Mouse (Mus musculus) megakaryocyte, adult 5-6 weeks (primary cell): Measurements from ENCODE around the gene Pi4k2a. TPM values are rescaled to one million over a fixed set of nuclear protein-coding genes. Genes with fewer than 3 reads are reported as not detected.

Experiments
- ATAC-seq: 2 replicates; pipeline ENCODE4 v1.8.0; 2016; ENCODE audit warnings: mild to moderate bottlenecking, inconsistent platforms; ENCODE audit not compliant: poor library complexity, severe bottlenecking
- total RNA-seq, 2 experiments: library from RNA; stranded (forward) in 1 of 2; stranded (reverse) in 1 of 2; fragments of 153-499, 151-499 nt in 1 of 2; fragments of 221-1000, 200-1000 nt in 1 of 2; gene quantifications; 2 replicates each; pipeline versions ENCODE4 v1.2.3 to v1.2.4; 2015 to 2017

The Pi4k2a gene
- total RNA-seq, 2 experiments from 2014 or later: 9.9 to 12.0 TPM

DNA sequence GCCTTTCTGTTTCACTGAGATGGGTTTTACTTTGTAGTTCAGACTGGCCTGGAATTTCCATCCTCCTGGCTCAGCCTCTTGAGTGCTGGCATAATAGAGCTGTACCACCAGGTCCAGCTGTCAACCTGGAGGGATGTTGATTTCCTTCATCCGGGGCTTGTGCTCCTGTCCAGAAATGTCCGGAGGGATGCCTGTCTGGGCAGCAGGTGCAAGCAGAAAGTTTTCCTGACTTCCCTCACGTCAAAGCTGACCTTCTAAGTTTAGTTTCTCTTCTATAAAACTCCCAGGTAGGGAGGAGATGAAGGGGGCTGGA lies 40.0 kb downstream of the Pi4k2a start:
- ATAC-seq: no peak

DNA sequence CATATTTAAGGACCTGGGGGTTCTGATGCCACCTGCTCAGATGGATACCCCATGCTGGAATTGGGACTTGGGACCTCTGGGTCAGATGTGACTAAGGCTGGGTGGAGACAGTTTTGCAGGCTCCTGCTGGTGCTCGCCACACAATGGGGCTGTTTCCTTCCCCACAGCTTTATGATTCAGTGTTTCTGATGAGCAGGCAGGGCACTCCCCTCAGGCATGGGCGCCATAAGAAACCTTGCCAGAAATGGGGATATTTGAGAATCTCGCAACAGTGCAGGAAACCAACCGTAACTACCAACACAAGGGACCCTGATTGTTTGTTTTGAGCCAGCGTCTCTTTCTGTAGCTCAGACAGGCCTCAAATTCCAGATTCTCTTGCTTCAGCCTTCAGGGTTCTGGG lies 40.8 kb downstream of the Pi4k2a start:
- no peak for ATAC-seq

DNA sequence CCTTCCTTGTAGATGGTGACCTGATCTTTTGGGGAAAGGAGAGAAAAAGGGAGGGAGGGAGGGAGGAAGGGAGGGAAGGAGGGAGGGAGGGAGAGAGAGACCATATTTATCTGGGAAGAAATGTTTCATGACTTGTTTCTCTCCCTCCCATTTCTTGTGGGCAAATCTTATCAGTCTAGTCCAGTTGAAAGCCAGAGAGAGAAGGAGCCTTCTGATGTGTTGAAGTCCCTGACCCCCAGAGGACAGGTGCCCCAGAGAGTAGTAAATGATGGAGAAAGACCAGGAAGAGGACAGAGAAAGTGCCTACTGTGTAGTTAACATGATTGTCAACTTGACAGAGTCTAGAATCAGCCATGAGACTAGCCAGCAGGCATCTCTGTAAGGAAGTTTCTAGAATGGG lies 44.8 kb downstream of the Pi4k2a start:
- no peak for ATAC-seq

DNA sequence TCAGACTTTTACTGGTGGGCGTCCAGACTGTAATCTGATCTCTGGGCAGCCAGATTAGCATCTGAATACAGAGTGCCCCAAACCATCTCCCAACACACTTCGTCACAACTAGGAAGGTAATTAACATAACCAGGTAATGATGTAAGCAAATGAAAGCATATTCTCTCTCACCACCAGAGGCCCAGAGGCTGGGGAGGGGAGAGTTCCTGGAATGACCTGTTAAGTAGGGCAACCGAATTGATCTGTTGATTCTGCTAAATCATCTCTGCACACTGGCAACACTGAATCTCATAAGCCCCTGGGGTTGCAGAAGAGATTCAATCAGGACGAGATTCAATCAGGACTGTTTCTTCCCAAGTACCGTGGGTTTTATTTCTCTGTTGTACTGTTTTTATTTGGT lies 45.9 kb downstream of the Pi4k2a start:
- no peak for ATAC-seq

DNA sequence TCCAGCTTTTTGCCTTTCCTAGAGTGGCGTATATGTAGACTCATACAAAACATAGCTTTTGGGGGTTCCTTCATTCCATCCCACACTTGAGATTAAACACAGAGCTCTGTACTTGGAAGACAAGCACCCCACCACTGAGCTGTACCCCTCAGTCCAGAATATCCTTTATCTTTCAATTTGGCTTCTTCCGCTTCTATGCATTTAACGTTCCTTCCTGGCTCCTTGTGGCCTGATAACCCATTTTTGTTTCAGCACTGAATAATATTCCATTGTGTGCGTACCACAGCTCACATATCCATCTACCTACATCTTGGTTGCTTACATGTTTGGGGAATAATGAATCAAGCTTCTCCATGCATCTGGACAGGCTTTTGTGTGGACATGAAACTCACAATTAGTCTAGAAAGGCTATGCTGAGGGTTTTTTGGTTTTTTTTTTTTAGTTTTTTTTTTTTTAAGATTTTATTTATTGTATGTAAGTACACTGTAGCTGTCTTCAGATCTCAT lies 47.0 kb downstream of the Pi4k2a start:
- no peak for ATAC-seq

DNA sequence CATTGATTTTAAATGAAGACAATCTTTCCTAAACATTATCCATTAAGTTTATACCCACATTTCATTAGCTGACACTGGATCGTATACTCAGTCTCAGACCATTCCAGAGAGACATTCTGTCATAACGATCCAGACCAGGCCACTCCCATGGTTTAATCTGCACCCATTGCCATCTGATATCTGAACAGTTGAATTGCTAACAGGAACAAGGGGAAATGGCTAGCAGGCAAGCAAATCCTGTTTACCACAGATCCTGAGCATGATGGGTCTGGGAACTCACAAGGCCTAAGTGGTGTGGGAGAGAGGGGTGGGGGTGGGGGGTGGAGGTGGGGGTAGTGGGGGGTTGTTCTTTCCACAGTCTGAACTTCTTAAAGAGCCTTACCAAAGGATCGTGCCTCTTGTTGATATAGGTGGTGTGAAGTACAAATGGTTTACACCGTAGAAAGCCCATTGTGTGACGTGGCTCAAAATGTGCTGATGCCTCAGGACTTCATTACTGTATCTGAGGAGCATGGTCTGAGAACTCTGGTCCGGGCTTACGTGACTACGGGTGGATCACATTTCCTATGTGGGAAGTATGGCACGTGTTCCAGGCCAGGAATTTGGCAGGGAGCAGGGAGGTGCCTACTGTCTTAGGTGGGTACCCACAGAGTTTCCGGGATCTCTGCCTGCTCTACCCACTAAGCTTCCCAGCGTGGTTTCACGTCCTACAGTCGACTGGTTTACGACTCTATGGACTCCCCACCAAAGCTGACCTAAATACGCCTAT lies 48.4 kb downstream of the Pi4k2a start:
- ATAC-seq: no peak

DNA sequence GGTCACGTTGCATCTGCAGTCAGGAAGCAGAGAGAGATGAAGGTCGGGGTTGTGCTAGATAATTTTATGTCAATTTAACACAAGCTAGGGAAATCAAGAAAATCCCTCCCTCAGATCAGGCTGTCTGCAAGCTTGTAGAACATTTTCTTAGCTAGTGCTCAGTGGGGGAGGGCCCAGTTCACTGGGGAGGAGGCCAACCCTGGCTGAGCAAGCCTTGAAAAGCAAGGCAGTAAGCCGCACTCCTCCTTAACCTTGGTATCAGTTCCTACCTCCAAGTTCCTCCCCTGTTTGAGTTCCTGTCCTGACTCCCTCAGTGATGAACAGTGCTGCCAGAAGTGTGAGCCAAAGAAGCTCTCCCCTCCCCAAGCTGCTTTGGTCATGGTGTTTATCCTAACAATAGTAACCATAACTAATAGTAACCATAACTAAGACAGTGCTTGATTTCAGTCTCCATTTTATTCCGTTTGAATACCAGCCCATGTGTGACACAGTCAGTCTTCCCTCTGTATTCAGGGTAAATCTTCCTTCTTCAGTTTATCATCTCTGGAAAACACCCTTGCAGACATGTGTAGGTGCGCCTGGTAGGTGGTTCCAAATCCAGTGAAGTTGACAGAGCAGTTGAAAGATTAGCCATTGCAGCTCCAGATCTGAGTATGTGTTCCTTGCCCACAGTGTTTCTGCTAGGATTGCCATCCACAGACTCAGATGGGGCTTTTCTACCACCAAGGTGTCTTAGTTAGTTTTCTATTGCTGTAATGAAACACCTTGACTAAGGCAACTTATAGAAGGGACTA lies 49.7 kb downstream of the Pi4k2a start:
- ATAC-seq: peak; percentile 63

DNA sequence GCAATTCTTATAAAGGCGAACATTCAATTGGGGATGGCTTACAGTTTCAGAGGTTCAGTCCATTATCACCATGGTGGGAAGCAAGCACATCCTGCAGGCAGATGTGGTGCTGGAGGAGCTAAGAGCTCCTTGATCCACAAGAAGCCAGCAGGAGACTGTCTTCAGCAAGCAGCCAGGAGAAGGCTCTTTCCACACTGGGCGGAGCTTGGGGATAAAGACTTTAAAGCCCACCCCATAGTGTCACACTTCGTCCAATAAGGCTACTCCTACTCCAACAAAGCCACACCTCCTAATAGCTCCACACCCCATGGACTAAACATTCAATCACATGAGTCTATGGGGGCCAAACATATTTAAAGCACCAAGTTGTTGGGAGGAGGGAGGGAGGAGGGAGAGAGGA lies 51.7 kb downstream of the Pi4k2a start:
- no peak for ATAC-seq

DNA sequence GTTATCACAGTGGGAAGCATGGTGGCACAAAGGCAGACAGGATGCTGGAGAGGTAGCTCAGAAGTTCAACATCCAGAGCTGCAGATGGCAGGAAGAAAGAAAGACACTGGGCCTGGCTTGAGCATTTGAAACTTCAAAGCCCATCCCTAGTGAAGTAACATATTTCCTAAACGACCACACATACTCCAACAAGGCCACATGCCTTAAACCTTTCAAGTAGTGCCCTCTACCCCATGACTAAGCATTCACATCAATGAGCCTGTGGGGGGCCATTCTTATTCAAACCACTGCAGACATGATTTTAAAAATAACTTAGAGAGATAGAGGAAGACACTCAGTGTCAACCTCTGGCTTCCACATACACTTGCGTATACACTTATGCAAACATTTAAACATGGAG lies 52.5 kb downstream of the Pi4k2a start:
- ATAC-seq: no peak

DNA sequence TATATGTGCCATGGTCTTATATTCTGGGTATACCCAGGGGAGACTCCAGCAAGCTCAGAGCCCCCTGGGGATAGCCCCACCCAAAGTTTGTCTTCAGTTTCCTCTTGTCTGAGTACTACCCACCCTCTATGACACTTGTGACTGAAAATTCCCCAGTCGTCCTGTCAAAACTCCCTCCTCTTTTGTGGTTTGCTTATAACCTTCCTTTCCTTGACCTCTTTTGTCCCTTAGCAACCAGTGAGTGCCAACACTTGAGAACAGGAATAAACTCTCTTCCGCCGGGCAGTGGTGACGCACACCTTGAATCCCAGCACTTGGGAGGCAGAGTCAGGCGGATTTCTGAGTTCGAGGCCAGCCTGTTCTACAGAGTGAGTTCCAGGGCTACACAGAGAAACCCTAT lies 53.8 kb downstream of the Pi4k2a start:
- no peak for ATAC-seq

DNA sequence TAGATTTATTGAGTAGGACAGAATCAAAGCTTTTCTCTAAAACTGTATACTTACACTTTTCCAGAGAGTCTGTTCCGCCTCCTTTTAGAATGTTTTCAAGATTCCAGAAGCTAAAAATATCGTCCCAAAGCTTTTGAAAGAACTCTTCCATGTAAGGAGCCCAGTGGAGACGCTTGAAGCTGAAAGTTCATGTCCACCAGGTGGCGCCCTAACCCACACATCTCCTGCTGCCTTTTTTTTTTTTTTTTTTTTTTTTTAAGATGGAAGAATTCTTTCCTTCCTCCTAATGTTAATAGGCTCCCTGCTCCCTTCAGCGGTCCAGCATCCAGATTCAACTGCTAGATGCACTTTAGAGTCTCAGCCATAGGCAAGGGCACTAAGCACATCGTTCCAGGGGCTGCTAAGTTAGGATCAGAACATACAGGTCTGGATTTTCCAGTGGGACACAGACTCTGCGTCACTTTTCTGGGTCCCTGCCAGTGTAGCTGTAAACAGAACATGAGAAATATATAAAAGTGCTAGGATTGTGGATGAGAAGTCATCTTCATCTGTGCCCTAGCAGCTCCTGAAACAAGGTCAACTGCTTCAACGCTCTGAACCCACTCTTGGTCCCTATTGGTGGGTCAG lies 54.4 kb downstream of the Pi4k2a start:
- ATAC-seq: no peak

DNA sequence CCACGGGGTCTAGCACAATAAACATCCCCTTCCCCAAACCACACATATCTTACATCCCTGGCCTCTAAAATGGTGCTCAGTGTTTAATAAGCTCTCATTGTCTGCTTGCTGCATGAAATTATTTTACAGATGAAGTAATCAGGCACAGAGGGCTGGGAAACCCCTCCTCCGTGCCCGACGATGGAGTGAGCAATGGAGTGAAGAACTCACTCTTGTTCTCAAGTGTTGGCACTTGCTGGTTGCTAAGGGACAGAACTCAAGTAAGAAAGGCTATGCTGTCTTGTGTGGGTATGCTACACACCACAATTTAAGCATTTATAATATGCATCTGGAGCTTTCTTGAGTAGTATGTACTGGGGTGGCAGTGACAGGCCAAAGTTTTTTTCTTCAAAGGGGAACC lies 54.9 kb downstream of the Pi4k2a start:
- ATAC-seq: no peak

DNA sequence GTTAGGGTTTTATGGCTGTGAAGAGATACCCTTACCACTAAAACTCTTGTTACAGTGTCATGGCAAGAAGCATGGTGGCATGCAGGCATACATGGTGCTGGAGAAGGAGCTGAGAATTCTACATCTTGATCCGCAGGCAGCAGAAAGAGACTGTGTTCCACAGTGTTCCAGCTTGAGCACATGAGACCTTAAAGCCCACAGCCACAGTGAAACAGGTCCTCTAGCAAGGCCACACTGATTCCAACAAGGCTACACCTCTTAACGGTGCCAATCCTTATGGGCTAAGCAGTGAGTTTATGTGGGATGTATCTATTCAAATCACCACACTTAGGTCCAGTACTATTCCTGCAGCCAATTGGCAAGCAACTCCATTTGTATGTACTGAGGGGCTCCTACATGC lies 55.5 kb downstream of the Pi4k2a start:
- ATAC-seq: no peak

DNA sequence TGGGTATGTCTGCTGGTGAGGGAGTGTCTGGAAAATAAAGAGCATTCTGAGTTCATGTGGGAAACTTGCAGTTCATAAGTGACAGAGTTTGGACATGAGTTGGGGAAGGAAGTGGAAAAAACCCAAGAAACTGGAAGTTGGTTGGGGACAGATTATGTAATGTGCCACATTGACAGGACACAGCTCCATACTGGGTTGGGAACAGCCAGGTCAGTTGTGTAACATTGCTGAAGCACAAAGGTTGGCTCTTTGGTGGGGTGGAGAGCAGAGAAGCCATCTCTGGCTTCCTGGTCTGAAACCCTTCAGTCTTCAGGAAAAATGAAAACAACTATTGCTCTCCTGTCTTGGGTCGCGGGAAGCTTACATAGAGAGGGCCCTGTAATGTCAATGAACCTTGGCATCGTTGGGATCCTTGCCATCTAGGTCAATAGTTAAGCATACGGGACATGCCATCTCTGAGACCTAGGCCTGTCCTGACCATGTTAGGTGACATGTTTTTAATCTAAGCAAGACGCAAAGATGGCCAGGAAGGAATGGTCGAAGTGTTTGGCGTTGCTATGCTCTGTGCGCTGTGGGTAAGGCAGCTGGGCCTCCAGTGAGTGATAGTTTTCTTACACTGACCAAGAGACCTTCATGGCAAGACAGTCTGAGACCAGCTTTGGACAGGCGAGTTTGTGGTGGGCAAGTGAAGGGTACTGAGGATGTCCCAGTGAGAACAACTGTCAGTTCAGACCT lies 56.2 kb downstream of the Pi4k2a start:
- ATAC-seq: no peak

DNA sequence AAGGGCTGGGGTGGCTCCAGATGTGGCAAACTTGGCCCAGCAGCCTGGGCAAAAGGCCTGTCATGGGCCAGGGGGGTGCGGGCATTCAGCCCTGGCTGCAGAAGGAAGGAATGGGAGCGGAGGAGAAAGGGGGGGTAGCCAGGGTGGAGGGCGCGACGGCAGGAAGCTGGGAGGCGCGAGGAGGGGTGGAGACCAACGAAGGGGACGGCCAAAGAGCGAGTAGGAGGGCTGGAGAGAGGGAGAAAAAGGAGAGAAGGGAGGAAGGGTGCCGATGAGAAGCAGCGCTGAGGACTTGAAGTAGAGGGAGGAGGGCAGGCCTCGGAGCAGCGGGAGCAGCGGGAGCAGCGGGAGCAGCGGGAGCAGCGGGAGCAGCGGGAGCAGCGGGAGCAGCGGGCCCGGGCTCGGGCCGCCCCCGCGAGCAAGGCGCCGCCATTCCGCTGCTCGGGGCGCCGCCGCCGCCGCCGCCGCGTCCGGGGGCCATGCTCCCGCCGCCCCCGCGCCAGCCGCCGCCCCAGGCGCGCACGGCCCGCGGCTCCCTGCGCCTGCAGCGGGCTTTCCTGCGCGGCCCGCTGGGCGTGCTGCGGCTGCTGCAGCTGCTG lies 57.0 kb downstream of the Pi4k2a start, which contains the start of gene Marveld1:
TSS of gene Marveld1 (plus strand) at position 231 of the 599 bp plus-strand sequence.
- peak; percentile 22; the same call in 1 of the 2 replicates for ATAC-seq

DNA sequence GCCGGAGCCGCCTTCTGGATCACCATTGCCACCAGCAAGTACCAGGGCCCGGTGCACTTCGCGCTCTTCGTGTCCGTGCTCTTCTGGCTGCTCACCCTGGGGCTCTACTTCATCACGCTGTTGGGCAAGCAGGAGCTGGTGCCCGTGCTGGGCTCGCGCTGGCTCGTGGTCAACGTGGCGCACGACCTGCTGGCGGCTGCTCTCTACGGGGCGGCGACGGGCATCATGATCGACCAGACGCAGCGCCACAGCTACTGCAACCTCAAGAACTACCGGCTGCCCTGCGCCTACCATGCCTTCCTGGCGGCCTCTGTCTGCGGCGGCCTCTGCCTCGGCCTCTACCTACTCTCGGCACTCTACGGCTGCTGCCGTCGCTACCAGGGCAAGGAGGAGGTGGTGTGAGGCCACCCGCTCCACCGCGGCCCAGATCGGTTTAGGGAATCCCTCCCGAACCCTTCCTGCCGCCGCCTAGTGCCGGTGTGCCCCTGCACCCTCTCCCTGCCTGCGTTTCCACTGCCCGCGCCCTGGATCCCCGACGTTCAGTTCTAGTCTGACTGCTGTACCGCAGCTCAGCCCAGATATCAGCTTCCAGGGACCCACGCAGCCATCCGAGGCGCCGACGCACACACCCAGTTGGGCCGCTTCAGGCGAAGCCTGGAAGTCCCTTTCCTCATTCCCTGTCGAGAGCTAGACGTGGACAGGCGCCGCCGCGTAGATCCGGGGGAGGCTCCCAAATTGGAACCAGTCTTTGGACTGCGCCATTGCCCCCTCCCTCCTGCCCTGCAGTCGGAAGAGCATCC lies 57.7 kb downstream of the Pi4k2a start:
- ATAC-seq: peak; percentile 49

DNA sequence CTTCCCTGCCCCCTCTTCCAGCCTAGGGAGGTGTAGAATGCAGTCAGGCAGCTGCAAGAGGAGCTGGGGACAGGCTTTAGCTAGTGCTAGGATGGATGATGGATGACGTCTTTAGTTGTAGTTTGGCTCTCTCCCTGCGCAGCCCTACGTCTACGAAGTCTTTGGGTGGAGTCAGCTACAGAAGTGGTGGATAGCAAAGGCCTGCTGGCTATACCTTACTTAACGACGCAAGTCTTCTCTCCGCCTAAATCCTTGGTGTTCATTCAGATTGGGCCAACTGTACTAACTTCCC lies 58.2 kb downstream of the Pi4k2a start:
- ATAC-seq: 0 out of 2 replicates have a peak, but pooled peaks have one; percentile 2

DNA sequence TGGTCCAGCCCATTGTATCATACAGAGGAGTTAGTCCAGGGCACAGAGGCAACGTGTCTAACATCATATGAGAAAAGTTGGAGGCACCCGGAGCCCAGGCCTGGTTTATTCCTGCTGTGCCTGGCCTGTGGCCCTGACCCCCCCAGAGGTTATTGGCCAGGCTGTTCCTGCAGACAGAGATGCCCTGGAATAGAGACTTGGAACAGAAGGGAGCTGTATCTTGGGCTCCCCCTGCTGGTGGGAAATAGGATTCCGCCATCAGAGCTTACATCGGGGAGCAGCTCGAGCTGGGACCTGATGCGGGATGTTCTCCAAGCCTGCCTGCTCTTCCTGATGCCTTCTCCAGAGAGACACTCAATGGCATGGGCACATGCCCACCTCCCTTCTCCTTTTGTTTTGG lies 61.7 kb downstream of the Pi4k2a start:
- ATAC-seq: peak; percentile 51

DNA sequence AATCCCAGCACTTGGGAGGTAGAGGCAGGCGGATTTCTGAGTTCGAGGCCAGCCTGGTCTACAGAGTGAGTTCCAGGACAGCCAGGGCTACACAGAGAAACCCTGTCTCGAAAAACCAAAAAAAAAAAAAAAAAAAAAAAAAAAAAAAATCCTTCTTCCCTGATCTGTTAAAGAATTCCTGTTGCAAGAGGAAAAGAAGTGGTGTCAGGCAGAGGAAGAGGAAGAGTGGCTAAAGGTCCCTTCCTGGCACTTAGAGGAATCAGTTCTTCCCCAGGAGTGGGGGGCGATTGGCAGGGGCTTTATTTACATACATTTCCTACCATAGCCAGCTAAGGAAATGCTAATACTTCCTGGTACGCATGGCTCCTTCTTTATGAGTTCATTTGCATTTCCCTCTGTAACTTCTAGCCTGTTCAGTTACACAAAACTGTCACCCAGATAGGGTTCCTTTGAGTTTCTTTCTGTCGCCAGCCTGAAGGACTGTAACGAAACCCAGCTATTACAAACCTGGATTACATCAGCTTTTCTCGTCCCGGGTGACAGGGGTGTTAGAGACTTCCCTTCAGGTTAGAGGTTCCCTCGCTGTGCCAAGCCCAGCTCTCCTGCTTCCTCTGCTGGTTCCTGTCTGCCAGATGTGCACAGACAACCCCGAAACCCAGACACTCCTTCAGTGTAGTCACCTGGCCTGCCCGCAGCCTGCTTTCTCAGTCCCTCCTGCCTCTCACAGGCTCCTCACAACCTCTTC lies 67.4 kb downstream of the Pi4k2a start:
- ATAC-seq: peak; percentile 96
